Mouse (Mus musculus) MEL (cell line): ENCODE data around the gene Erg.

Source experiments
- CTCF ChIP-seq, 3 experiments: IDR thresholded peaks in 2 of 3; conservative IDR thresholded peaks in 1 of 3; 2 replicates each; pipeline ENCODE4 v1.5.1; 2011 to 2012; ENCODE audit warnings: low read length in 3 of 3, low read depth in 2 of 3, mild to moderate bottlenecking in 2 of 3, improper control_type of control experiment in 1 of 3, inconsistent platforms in 1 of 3, mixed read lengths in 1 of 3, moderate library complexity in 1 of 3; ENCODE audit not compliant: control insufficient read depth in 1 of 3, insufficient read depth in 1 of 3, poor library complexity in 1 of 3, severe bottlenecking in 1 of 3
- GATA1 ChIP-seq: IDR thresholded peaks from 2 replicates; pipeline ENCODE4 v1.6.1; 2011; ENCODE audit warnings: low read depth, low read length, improper control_type of control experiment
- POLR2A ChIP-seq, 2 experiments: IDR thresholded peaks; 2 replicates each; pipeline ENCODE4 v1.6.1; 2011 to 2012; ENCODE audit warnings: low read length in 2 of 2, mild to moderate bottlenecking in 2 of 2, control low read depth in 1 of 2, improper control_type of control experiment in 1 of 2, low read depth in 1 of 2, moderate library complexity in 1 of 2; ENCODE audit not compliant: control insufficient read depth in 1 of 2, insufficient read depth in 1 of 2, poor library complexity in 1 of 2
- TAL1 ChIP-seq: IDR thresholded peaks from 2 replicates; pipeline ENCODE4 v1.6.1; 2012; ENCODE audit warnings: mild to moderate bottlenecking, inconsistent platforms, low read length, moderate library complexity, mixed read lengths
- USF1 ChIP-seq: IDR thresholded peaks from 2 replicates; pipeline ENCODE4 v1.6.1; 2014; ENCODE audit warnings: low read depth, mild to moderate bottlenecking, inconsistent platforms, low read length, improper control_type of control experiment, moderate library complexity

DNA sequence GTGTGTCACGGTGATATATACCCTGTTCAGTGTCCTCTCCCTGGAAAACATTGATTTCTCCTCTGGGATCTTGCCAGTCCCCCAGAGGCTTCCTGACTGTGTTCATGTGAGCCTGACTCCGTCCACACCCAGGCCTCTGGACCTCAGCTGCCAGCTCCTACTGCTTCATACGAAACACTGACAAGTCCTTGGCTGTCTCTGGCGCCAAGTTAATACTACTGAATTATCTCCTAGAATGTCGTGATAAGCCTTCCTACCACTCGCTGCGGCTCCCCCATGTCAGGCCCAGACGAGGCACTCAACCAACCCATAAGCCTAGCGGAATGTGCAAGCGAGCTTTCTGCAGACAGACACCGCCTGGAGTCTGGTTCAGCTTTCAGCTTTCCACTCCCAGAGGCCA, 210.0 kb downstream of the Erg start:
- TF ChIP-seq TAL1: no peak
- TF ChIP-seq USF1: no peak
- no peak for TF ChIP-seq GATA1
- TF ChIP-seq POLR2A (IDR thresholded peaks at IDR 0.05; ENCODE audit: control insufficient read depth in 1 of 2, insufficient read depth in 1 of 2, low read depth in 1 of 2, low read length in 2 of 2, poor library complexity in 1 of 2): no peak
- no peak for TF ChIP-seq CTCF (IDR thresholded peaks at IDR 0.05 in 2 of 3, conservative IDR thresholded peaks at IDR 0.05 in 1 of 3; ENCODE audit: control insufficient read depth in 1 of 3, insufficient read depth in 1 of 3, low read depth in 2 of 3, low read length in 3 of 3, poor library complexity in 1 of 3, severe bottlenecking in 1 of 3)
